Comparison of ENCODE assay signal across 25 mouse cellular contexts in genomic region chr13:102627786-102628185, GRCm38 (mm10).
DNase-seq lines count a peak whose midpoint lies in the region; ATAC-seq lines count a peak whose summit lies in the region.
"Had no signal": no experiment of that assay in that cellular context is flagged by ENCODE, and none has a peak within 500 bp of the region (broad histone marks: within the 10 kb centered on the region; RNA-seq: fewer than 3 reads in every experiment).

No protein-coding gene starts in this region.

- 88% methylated on average over 4 of the region's 4 CpGs for WGBS in heart, embryonic 10.5 days
- 59% methylated on average over 4 of the region's 4 CpGs for WGBS in midbrain, embryonic 15.5 days
- WGBS in midbrain, embryonic 11.5 days: 88% methylated on average over 4 of the region's 4 CpGs
- 56% methylated on average over 4 of the region's 4 CpGs for WGBS in neural tube, embryonic 14.5 days
- 68% methylated on average over 4 of the region's 4 CpGs for WGBS in neural tube, embryonic 15.5 days

- H3K4me1 ChIP-seq in heart, embryonic 10.5 days: peaks cover 4% of the 10 kb centered on the region; the same call in 1 of the 2 replicates
- H3K4me1 ChIP-seq in midbrain, embryonic 15.5 days: peaks cover 9% of the 10 kb centered on the region; the same call in 1 of the 2 replicates
- peaks cover 11% of the 10 kb centered on the region; the same call in 1 of the 2 replicates for H3K4me1 ChIP-seq in midbrain, embryonic 11.5 days (ENCODE audit: control insufficient read depth, insufficient read depth, low read length)
- no peaks in the 10 kb centered on the region for H3K4me1 ChIP-seq in neural tube, embryonic 14.5 days (ENCODE audit: control insufficient read depth, insufficient read depth, low read length)
- peaks cover 9% of the 10 kb centered on the region for H3K4me1 ChIP-seq in neural tube, embryonic 15.5 days

- no peaks in the 10 kb centered on the region for H3K36me3 ChIP-seq in heart, embryonic 10.5 days
- no peaks in the 10 kb centered on the region for H3K36me3 ChIP-seq in midbrain, embryonic 15.5 days (replicated peaks)
- no peaks in the 10 kb centered on the region for H3K36me3 ChIP-seq in midbrain, embryonic 11.5 days (ENCODE audit: control insufficient read depth, insufficient read depth, low read length)
- no peaks in the 10 kb centered on the region for H3K36me3 ChIP-seq in neural tube, embryonic 14.5 days (ENCODE audit: control insufficient read depth, insufficient read depth, low read length)
- H3K36me3 ChIP-seq in neural tube, embryonic 15.5 days: no peaks in the 10 kb centered on the region
- H3K36me3 ChIP-seq: embryonic facial prominence, embryonic 13.5 days; heart, embryonic 13.5 days; hindbrain, embryonic 15.5 days had no signal

- no peaks in the 10 kb centered on the region for H3K9me3 ChIP-seq in heart, embryonic 10.5 days
- no peaks in the 10 kb centered on the region for H3K9me3 ChIP-seq in midbrain, embryonic 15.5 days
- H3K9me3 ChIP-seq in midbrain, embryonic 11.5 days (ENCODE audit: control insufficient read depth, low read length): no peaks in the 10 kb centered on the region
- no peaks in the 10 kb centered on the region for H3K9me3 ChIP-seq in neural tube, embryonic 14.5 days (ENCODE audit: control insufficient read depth, low read length)
- H3K9me3 ChIP-seq in neural tube, embryonic 15.5 days (replicated peaks): no peaks in the 10 kb centered on the region
- H3K9me3 ChIP-seq: embryonic facial prominence, embryonic 13.5 days; forebrain, embryonic 13.5 days; heart, embryonic 13.5 days; hindbrain, embryonic 15.5 days had no signal

- no peak overlapping the region for H3K4me2 ChIP-seq in midbrain, embryonic 15.5 days
- no peak overlapping the region for H3K4me2 ChIP-seq in midbrain, embryonic 11.5 days
- no peak overlapping the region for H3K4me2 ChIP-seq in neural tube, embryonic 14.5 days (ENCODE audit: low read depth, low read length)
- no peak overlapping the region for H3K4me2 ChIP-seq in neural tube, embryonic 15.5 days
- H3K4me2 ChIP-seq: embryonic facial prominence, embryonic 13.5 days; forebrain, embryonic 13.5 days; heart, embryonic 13.5 days; hindbrain, embryonic 15.5 days had no signal

- no peak overlapping the region for H3K27ac ChIP-seq in heart, embryonic 10.5 days
- H3K27ac ChIP-seq in midbrain, embryonic 15.5 days: no peak overlapping the region
- no peak overlapping the region for H3K27ac ChIP-seq in midbrain, embryonic 11.5 days (ENCODE audit: low read depth, low read length)
- H3K27ac ChIP-seq in neural tube, embryonic 14.5 days (ENCODE audit: low read depth, low read length): no peak overlapping the region
- no peak overlapping the region for H3K27ac ChIP-seq in neural tube, embryonic 15.5 days (replicated peaks)
- H3K27ac ChIP-seq: embryonic facial prominence, embryonic 13.5 days; forebrain, embryonic 13.5 days; gastrocnemius, adult 2 months; heart, embryonic 13.5 days; hindbrain, embryonic 15.5 days had no signal

- no peak overlapping the region for H3K4me3 ChIP-seq in heart, embryonic 10.5 days
- no peak overlapping the region for H3K4me3 ChIP-seq in midbrain, embryonic 15.5 days
- H3K4me3 ChIP-seq in midbrain, embryonic 11.5 days (ENCODE audit: low read depth, low read length): no peak overlapping the region
- H3K4me3 ChIP-seq in neural tube, embryonic 14.5 days (ENCODE audit: low read depth, low read length): no peak overlapping the region
- no peak overlapping the region for H3K4me3 ChIP-seq in neural tube, embryonic 15.5 days (replicated peaks)
- H3K4me3 ChIP-seq: embryonic facial prominence, embryonic 13.5 days; erythroblast, embryonic 14.5 days; forebrain, embryonic 13.5 days; gastrocnemius, adult 2 months; heart, embryonic 13.5 days; hindbrain, embryonic 15.5 days had no signal

- ATAC-seq in midbrain, embryonic 15.5 days (replicated peaks): 0 out of 2 replicates have a peak, but pooled peaks have one; percentile 21
- ATAC-seq in midbrain, embryonic 11.5 days (ENCODE audit: low FRiP score): no peak
- ATAC-seq in neural tube, embryonic 14.5 days (ENCODE audit: low read depth): peak; percentile 38
- ATAC-seq in neural tube, embryonic 15.5 days (ENCODE audit: low FRiP score): no peak; the same call in 1 of the 2 replicates
- ATAC-seq: activated CD4-positive, CD25-positive, alpha-beta regulatory T cell, adult 4 months; forebrain, embryonic 13.5 days; forebrain, embryonic 16.5 days had no signal

- H3K9ac ChIP-seq in midbrain, embryonic 15.5 days: no peak overlapping the region
- no peak overlapping the region for H3K9ac ChIP-seq in midbrain, embryonic 11.5 days (ENCODE audit: low read length)
- H3K9ac ChIP-seq in neural tube, embryonic 14.5 days (replicated peaks; ENCODE audit: low read depth, low read length): no peak overlapping the region
- H3K9ac ChIP-seq in neural tube, embryonic 15.5 days (replicated peaks): no peak overlapping the region
- H3K9ac ChIP-seq: embryonic facial prominence, embryonic 13.5 days; forebrain, embryonic 13.5 days; heart, embryonic 13.5 days; hindbrain, embryonic 15.5 days had no signal

- no peaks in the 10 kb centered on the region for H3K27me3 ChIP-seq in heart, embryonic 10.5 days (ENCODE audit: insufficient read depth, poor library complexity, severe bottlenecking)
- H3K27me3 ChIP-seq in midbrain, embryonic 15.5 days (replicated peaks): no peaks in the 10 kb centered on the region
- no peaks in the 10 kb centered on the region; the same call in 1 of the 2 replicates for H3K27me3 ChIP-seq in midbrain, embryonic 11.5 days (ENCODE audit: control insufficient read depth, insufficient read depth, low read length)
- H3K27me3 ChIP-seq in neural tube, embryonic 14.5 days (ENCODE audit: control insufficient read depth, insufficient read depth, low read length): no peaks in the 10 kb centered on the region
- no peaks in the 10 kb centered on the region for H3K27me3 ChIP-seq in neural tube, embryonic 15.5 days (replicated peaks)
- H3K27me3 ChIP-seq: embryonic facial prominence, embryonic 13.5 days; forebrain, embryonic 13.5 days; heart, embryonic 13.5 days had no signal

- peak; percentile 39 for DNase-seq in heart, adult 11 months
- DNase-seq in heart, embryonic 10.5 days (ENCODE audit: low spot score): no peak
- DNase-seq in midbrain, embryonic 11.5 days (ENCODE audit: low spot score, missing footprints): no peak
- DNase-seq in retina, postnatal 1 day: peak; percentile 59
- DNase-seq in adrenal gland, postnatal 25 days: no peak
- DNase-seq: adrenal gland, adult 8-10 months; adrenal gland, postnatal 36 days; cerebellum, adult 18-20 months; cerebellum, adult 9-10 months; cerebellum, postnatal 14 days; gastrocnemius, adult 2 months; gastrocnemius, postnatal 14 days; heart, adult 18-20 months; heart, postnatal 14 days; heart, postnatal 4 days had no signal

Comparison
In these comparisons a context has a peak if more than half of its experiments do, and no peak if none do; other contexts are left out.
1. DNase-seq: peak in heart, adult 11 months (single experiment) and retina, postnatal 1 day (single experiment); none in heart, embryonic 10.5 days (single experiment), midbrain, embryonic 11.5 days (single experiment) and adrenal gland, postnatal 25 days (single experiment).
2. ATAC-seq: peak in midbrain, embryonic 15.5 days (single experiment) and neural tube, embryonic 14.5 days (single experiment); none in midbrain, embryonic 11.5 days (single experiment) and neural tube, embryonic 15.5 days (single experiment).